Mouse (Mus musculus) lung, adult 2 months (tissue): ENCODE data around the gene Spon1.

Experiments used
- CTCF ChIP-seq: fragments of 200-500 bp; IDR thresholded peaks from 2 replicates; pipeline ENCODE4 v1.5.1; 2011; ENCODE audit warnings: mild to moderate bottlenecking, low read length, control low read depth; ENCODE audit not compliant: insufficient read depth
- POLR2A ChIP-seq: fragments of 200-500 bp; IDR thresholded peaks from 2 replicates; pipeline ENCODE4 v1.6.1; 2011; ENCODE audit warnings: low read depth, mild to moderate bottlenecking, control low read depth, low read length, borderline replicate concordance; ENCODE audit errors: extremely low read depth

DNA sequence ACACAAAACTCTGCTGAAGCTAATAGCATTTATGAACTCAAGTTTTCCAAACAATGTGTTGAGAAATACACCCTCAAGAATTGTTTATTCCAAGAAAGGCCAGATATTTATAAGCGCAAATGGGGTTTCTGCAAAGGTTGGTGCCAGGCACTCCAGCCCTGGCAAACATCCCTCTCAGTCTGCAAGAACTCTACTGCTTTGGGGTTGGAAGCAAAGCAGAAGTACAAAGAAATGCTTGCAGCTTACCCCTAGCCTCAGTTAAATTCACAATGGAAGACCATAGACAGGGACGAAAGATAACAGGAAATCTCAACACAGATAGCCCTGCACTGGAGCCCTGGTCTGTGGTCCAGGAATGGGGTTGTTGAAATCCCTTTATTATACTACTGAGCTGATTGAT, 135.7 kb downstream of the Spon1 start:
- TF ChIP-seq CTCF (no peak), POLR2A (no peak)
